Mouse (Mus musculus): ENCODE measurements around the gene Rbm18. TPM values are rescaled to one million over a fixed set of nuclear protein-coding genes. Genes with fewer than 3 reads are reported as not detected.

The Rbm18 gene
- polyA plus RNA-seq, 1 experiment from 2014 or later: 122 TPM

DNA sequence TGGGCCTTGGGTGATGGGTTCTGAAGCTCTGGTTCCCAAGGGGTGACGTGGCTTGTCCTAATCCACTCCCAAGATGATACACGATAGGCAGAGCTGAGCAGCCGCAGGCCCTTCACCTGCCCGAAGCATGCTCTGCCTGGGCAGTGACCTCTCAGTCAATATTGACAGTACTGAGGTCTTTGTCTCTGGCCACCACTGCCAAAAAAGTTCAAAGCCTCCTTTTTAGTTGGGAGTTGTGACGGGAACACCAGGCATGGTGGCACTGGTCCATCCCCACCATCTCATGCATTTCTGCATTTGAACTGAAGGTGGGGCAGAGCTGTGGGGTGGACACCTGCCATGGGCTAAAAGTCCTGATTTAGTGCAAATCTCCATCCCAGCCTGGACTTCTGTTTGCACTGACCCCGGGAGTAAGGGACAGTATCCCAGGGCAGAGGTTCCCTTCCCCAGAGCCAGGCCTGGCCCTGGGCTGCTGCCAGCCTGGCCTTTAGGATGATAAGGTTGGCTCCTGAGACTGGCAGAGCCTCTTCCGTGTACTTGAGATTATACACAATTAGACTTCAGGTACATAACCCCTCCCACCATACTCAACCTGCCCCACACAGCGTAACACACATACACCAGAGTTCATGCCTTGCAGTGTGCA is 64.8 kb downstream of the Rbm18 start:
- Histone ChIP-seq H3K4me3 (ENCODE audit: low read depth, low read length) (no peak overlapping the region), H3K4me1 (ENCODE audit: control insufficient read depth, insufficient read depth, low read length) (no peaks in the 10 kb centered on the region; the same call in 1 of the 2 replicates), H3K36me3 (ENCODE audit: control insufficient read depth, insufficient read depth, low read length) (no peaks in the 10 kb centered on the region), H3K9ac (ENCODE audit: low read length) (no peak overlapping the region), H3K27ac (ENCODE audit: low read depth, low read length) (no peak overlapping the region), H3K4me2 (ENCODE audit: low read depth) (no peak overlapping the region), H3K9me3 (ENCODE audit: control insufficient read depth, low read length) (no peaks in the 10 kb centered on the region), H3K27me3 (ENCODE audit: control insufficient read depth, insufficient read depth, low read length) (no peaks in the 10 kb centered on the region)
- ATAC-seq (ENCODE audit: insufficient read depth, low FRiP score, low TSS enrichment) (no peak), DNase-seq (ENCODE audit: low spot score) (no peak)
- WGBS: 79% methylated on average over 8 of the region's 8 CpGs

DNA sequence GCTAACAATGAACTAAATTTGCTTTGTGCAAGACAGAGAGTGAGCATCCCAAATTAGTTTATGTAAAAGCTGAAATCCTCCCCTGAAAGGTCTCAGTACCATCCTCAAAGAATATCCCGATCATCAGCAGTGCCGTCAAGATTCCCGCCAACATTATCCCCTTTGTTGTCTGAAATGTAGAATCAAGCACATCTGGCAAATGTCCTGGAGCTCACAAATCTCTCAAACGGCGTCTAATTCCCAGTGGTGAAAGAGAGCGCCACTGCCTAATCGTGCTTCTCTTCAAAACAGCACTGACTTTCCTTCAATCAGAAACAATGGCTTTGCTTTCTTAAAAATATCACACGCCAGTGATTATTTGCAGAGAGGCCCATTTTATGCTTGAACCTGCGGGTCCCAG is 69.4 kb downstream of the Rbm18 start:
- DNase-seq (ENCODE audit: low spot score) (no peak), ATAC-seq (ENCODE audit: insufficient read depth, low FRiP score, low TSS enrichment) (no peak)
- H3K9ac ChIP-seq (ENCODE audit: low read length): no peak overlapping the region
- no peaks in the 10 kb centered on the region for H3K9me3 ChIP-seq (ENCODE audit: control insufficient read depth, low read length)
- H3K27ac ChIP-seq (ENCODE audit: low read depth, low read length): no peak overlapping the region
- H3K27me3 ChIP-seq (ENCODE audit: control insufficient read depth, insufficient read depth, low read length): no peaks in the 10 kb centered on the region
- no peaks in the 10 kb centered on the region for H3K36me3 ChIP-seq (ENCODE audit: control insufficient read depth, insufficient read depth, low read length)
- no peaks in the 10 kb centered on the region for H3K4me1 ChIP-seq (ENCODE audit: control insufficient read depth, insufficient read depth, low read length)
- WGBS: 58% methylated on average over 9 of the region's 9 CpGs
- no peak overlapping the region for H3K4me2 ChIP-seq (ENCODE audit: low read depth)
- H3K4me3 ChIP-seq (ENCODE audit: low read depth, low read length): no peak overlapping the region

Other genes starting within 250 kb of the Rbm18 start
- gene Ttll11, start 156.9 kb downstream of the Rbm18 start, polyA plus RNA-seq (2014; fragmentation: Nextera tagmentation; extraction: Ambion mirVana): 1.9 and 2.1 TPM in 2 replicates
- gene Ndufa8, start 87.4 kb downstream of the Rbm18 start, polyA plus RNA-seq (2014; fragmentation: Nextera tagmentation; extraction: Ambion mirVana): 208 and 210 TPM in 2 replicates
- gene Morn5, start 87.3 kb downstream of the Rbm18 start, polyA plus RNA-seq (2014; fragmentation: Nextera tagmentation; extraction: Ambion mirVana): 0.84 TPM in 1 of 2 replicates, not detected in the other
- gene Lhx6, start 31.4 kb downstream of the Rbm18 start, polyA plus RNA-seq (2014; fragmentation: Nextera tagmentation; extraction: Ambion mirVana): 0.72 and 1.5 TPM in 2 replicates
- 31.3 and 32.1 TPM in 2 replicates for gene Mrrf, start 384 bp downstream of the Rbm18 start, polyA plus RNA-seq (2014; fragmentation: Nextera tagmentation; extraction: Ambion mirVana)
- gene Ptgs1, start 93.7 kb upstream of the Rbm18 start, polyA plus RNA-seq (2014; fragmentation: Nextera tagmentation; extraction: Ambion mirVana): 3.9 and 4.5 TPM in 2 replicates
- not detected in 2 replicates for gene Olfr338, start 236.7 kb upstream of the Rbm18 start, polyA plus RNA-seq (2014; fragmentation: Nextera tagmentation; extraction: Ambion mirVana)